Mouse (Mus musculus) naive thymus-derived CD4-positive, alpha-beta T cell, adult 2 months (primary cell): ENCODE data around the gene Gp9.
A peak's percentile ranks its signal among the peaks of the same experiment; 100 is the strongest.

Experiments
- DNase-seq: peaks from one replicate; pipeline ENCODE4 v3.0.0-alpha.2; 2011; ENCODE audit warnings: low read depth

Gp9 gene

GRCm38 (mm10) chr6:87777842-87778241 lies at the start of gene Gp9:
Gp9 (plus strand) TSS chr6:87778072.
- no peak for DNase-seq

GRCm38 (mm10) chr6:87728102-87728501 lies 49.8 kb upstream of the Gp9 start:
- DNase-seq = no peak

- DNase-seq = no peak
Measured at GRCm38 (mm10) chr6:87730141-87730540, 47.7 kb upstream of the Gp9 start.

- no peak for DNase-seq
Measured at GRCm38 (mm10) chr6:87730591-87731462, 47.0 kb upstream of the Gp9 start, which contains the start of gene Efcc1. Efcc1 (plus strand) TSS chr6:87730869.

- DNase-seq = no peak
Measured at GRCm38 (mm10) chr6:87731463-87732095, 46.3 kb upstream of the Gp9 start.

- DNase-seq = no peak
Measured at GRCm38 (mm10) chr6:87732151-87733011, 45.5 kb upstream of the Gp9 start.

GRCm38 (mm10) chr6:87733131-87733930 lies 44.5 kb upstream of the Gp9 start:
- no peak for DNase-seq

- DNase-seq = no peak
Measured at GRCm38 (mm10) chr6:87734136-87734535, 43.7 kb upstream of the Gp9 start.

- no peak for DNase-seq
Measured at GRCm38 (mm10) chr6:87736923-87737322, 40.9 kb upstream of the Gp9 start.

- no peak for DNase-seq
Measured at GRCm38 (mm10) chr6:87737921-87738626, 39.8 kb upstream of the Gp9 start.

GRCm38 (mm10) chr6:87739898-87740297 lies 38.0 kb upstream of the Gp9 start:
- DNase-seq = no peak

GRCm38 (mm10) chr6:87740496-87740895 lies 37.4 kb upstream of the Gp9 start:
- DNase-seq = no peak

- no peak for DNase-seq
Measured at GRCm38 (mm10) chr6:87741978-87742377, 35.9 kb upstream of the Gp9 start.

- DNase-seq = peak; percentile 39
Measured at GRCm38 (mm10) chr6:87742804-87743203, 35.1 kb upstream of the Gp9 start.

- no peak for DNase-seq
Measured at GRCm38 (mm10) chr6:87743281-87743680, 34.6 kb upstream of the Gp9 start.

GRCm38 (mm10) chr6:87744632-87745031 lies 33.2 kb upstream of the Gp9 start:
- DNase-seq = no peak

- DNase-seq = no peak
Measured at GRCm38 (mm10) chr6:87745301-87745700, 32.6 kb upstream of the Gp9 start.

- DNase-seq = no peak
Measured at GRCm38 (mm10) chr6:87746059-87746458, 31.8 kb upstream of the Gp9 start.

GRCm38 (mm10) chr6:87746849-87747248 lies 31.0 kb upstream of the Gp9 start:
- no peak for DNase-seq

GRCm38 (mm10) chr6:87748078-87748477 lies 29.8 kb upstream of the Gp9 start:
- no peak for DNase-seq

- no peak for DNase-seq
Measured at GRCm38 (mm10) chr6:87748531-87748930, 29.3 kb upstream of the Gp9 start.
